Mouse (Mus musculus): ENCODE data around the gene Gm49322. TPM values are rescaled to one million over a fixed set of nuclear protein-coding genes. Genes with fewer than 3 reads are reported as not detected.
A peak's percentile ranks its signal among the peaks of the same experiment; 100 is the strongest.

Gm49322 gene
- total RNA-seq, 2 experiments from 2014 or later: 3.0 to 4.5 TPM

DNA sequence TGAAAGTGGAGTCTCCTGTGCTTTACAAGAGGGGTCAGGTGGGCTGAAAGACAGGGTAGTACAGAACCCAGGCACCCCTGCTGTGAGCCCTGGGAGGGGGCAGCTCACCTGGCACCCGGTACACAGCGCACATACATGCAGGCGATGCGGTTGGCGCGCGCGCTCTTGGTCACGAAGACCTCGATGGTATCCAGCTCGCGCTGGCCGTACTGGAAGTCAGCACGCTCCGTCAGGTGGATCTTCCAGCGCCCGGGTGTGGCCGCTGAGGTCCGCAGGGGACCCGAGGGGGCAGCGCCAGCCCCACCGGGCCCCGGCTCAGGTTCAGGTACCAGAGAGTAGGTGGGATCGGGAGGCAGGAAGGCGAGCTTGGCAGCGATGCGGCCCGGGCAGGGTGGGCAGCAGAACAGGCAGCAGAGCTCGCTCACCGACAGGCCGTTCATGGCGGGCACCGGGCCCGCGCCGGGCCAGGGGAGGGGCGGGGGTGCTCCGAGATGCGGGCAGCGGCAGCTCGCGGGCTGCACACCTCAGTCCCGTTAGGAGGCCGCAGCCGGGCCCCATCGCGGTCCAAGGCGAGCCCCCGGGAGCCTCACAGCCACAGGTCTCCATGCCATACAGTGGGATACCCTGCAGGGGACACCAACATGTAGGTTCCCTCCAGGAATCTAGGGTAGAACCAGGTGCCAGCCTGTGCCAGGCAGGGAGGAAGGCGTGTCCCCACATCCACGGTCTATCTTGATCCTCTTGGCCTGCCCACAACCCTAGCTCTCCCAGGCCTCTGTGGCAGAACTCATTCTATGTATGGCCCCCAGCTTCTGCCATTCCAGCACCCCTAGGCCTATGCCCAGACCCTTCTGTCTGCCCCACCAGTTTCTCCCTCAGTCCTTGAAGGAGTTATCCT, 19.2 kb upstream of the Gm49322 start:
- peak overlapping the region; percentile 31 for H3K4me3 ChIP-seq
- DNase-seq (ENCODE audit: low spot score in 2 of 2): no peak
- TF ChIP-seq CTCF (conservative IDR thresholded peaks at IDR 0.05): no peak
- peak overlapping the region; percentile 81 for H3K27ac ChIP-seq

DNA sequence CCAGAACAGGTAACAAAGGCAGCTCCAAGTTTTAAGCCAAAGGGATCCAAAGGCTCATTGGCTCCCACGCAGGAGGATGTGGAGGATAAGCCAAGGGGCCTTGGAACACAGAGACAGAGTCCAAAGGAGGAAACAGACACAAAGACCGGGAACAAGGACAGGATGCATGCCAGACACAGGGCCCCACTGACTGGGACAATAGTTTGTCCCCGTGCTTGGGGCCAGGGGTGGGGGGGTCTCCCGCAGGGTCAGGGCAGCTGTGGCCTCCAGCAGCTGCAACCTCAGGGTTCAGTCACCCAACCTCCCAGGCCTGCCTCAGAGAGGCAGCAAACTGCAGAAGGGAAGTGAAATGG, 18.5 kb upstream of the Gm49322 start:
- H3K4me3 ChIP-seq: peak overlapping the region; percentile 31; the same call in 1 of the 2 replicates
- no peak for TF ChIP-seq CTCF (conservative IDR thresholded peaks at IDR 0.05)
- DNase-seq (ENCODE audit: low spot score in 2 of 2): no peak
- peak overlapping the region; percentile 81 for H3K27ac ChIP-seq

DNA sequence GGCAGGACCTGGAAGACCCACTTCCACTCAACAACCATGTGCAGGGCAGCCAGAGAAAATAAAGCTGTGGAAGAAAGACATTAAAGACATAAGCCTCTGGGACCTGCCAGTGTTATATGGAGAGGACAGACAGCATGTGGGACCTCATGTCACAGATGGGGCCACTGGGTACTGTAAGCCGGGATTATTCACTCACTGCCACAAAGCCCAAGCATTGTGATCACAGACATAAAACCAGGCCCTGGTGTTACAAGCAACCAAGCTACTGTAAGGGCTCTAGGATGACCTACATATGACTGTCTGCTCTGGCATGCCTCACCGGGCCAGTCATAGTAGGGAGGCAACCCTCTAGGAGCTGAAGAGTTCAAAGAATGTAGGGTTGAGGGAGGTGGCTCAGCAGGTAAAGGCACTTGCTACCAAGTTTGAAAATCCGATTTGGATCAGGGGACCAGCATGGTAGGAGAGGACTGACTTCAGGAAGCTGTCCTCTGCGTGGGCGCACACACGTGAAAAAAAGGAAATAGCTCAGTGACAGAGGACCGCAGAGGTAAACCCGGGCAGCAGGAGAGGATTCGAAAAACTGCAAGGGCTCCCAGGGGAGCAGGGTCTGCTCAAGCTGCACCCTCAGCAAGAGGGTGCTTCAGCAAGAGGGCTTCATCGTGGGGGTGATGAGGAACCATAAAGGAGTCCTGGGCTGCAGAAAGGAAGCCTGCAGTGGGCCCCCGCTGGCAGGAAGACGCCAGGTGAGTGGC, 16.5 kb upstream of the Gm49322 start:
- Histone ChIP-seq H3K4me3 (peak overlapping the region; percentile 77), H3K27ac (peak overlapping the region; percentile 81)
- TF ChIP-seq CTCF (conservative IDR thresholded peaks at IDR 0.05): no peak
- no peak for DNase-seq (ENCODE audit: low spot score in 2 of 2)

DNA sequence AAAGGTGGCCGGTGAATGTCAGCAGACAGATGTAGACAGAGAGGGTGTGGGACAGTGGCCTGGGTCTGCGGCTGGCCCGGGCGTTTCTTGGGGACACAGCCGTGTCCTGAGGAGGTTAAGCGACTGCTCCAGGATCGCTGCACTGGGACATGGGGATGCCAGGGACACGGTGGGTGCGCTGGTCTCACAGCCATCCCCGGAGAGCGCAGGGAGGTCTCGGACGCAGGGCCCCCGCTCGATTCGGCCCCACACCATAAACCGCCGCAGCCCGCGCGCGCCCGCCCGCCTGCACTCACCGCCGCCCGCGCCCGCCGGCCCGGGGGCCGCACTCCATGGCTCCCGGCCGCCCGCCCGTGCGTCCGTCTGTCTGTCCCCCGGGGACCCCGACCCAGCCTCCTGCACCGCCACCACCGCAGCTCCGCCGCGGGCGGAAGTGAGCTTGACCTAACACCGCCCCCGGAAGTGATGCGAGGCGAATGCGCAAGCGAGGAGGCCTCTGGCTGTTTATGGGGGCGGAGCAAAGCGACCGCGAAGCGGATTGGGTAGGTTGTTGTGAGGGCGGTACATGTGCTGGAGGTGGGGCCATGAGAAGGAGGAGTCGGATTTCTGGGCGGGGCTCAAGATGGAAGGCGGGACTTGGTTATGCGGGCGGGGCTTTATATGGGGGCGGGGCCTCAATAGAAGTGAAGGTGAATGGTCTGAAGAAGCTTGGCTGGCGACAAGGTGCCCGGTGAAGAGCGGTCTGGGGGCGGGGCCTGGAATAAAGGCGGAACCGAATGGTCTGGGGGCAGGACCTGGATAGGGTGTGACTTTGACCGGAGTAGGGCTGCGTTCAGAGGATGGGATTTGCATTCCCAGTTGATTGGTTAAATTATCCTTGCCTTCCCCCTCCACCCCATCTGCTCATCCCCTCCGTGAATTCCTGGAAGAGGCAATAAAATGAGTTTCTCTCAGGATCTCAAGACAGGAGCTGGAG, 15.7 kb upstream of the Gm49322 start, which contains the start of gene Abhd17a:
TSS of gene Abhd17a (minus strand) at position 463 of the 976 bp plus-strand sequence.
- peak; percentile 95 for DNase-seq (ENCODE audit: low spot score in 2 of 2)
- peak within 1 kb of the TSS; percentile 81 for H3K27ac ChIP-seq
- H3K4me3 ChIP-seq: peak within 1 kb of the TSS; percentile 77
- no peak for TF ChIP-seq CTCF (conservative IDR thresholded peaks at IDR 0.05)

DNA sequence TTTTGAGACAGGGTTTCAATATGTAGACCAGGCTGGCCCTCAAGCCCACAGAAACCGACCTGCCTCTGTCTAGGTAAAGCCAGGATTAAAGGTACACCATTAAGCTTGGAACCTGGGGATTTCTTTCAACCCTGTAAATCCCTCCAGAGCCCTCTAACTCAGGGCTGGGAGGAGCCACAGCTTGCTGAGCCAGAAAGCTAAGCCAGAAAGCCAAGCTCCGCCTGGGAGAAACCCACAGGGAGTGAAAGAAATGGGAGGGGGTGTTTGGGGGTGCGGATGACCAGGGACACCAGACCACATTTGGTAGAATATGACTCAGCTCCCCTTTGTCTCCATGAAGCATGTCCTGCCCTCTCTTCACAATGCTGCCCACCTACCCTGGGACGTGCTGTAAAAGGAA, 9.5 kb upstream of the Gm49322 start:
- no peak for DNase-seq (ENCODE audit: low spot score in 2 of 2)
- Histone ChIP-seq H3K4me3 (no peak overlapping the region), H3K27ac (no peak overlapping the region)
- no peak for TF ChIP-seq CTCF (conservative IDR thresholded peaks at IDR 0.05)

DNA sequence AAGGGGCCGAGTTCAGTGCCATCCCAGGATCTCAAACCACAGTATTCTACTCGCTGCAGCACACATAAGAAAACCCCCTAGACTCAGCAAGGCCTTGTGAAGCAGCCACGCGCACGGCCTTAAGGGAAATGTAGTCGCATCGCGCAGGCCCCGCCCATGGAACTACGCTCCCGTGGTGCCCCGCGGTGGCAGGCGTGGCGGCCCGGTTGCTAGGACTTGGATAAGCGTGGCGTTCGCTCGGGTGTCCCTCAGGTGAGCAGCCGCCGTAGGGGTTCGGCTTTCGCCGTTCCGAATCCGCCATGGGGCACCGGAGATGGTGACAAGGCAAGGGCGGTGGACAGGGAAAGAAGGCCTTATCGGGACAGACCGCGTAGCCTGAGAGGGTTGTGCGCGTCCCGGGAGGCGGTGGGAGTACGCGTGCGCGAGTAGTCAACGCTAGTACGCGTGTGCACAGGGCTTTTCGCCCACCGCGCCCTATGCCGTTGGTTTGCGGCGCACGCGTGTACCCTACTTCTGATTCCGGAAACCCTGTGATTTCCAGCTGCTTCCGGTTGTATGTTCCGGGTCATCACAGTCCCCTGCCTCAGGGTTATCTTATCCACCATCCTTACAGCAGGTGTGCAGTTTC, 3.0 kb upstream of the Gm49322 start, which contains the start of the genes Scamp4 and Adat3:
TSS of gene Scamp4 (plus strand) at position 175 of the 628 bp plus-strand sequence.
TSS of gene Adat3 (plus strand) at position 183 of the 628 bp plus-strand sequence.
- Histone ChIP-seq H3K4me3 (peak within 1 kb of the TSS; percentile 84), H3K27ac (peak within 1 kb of the TSS; percentile 93)
- TF ChIP-seq CTCF (conservative IDR thresholded peaks at IDR 0.05): no peak
- peak; percentile 92 to 95 for DNase-seq (ENCODE audit: low spot score in 2 of 2)

- TF ChIP-seq CTCF (conservative IDR thresholded peaks at IDR 0.05): no peak
- no peak for DNase-seq (ENCODE audit: low spot score in 2 of 2)
- Histone ChIP-seq H3K4me3 (peak overlapping the region; percentile 84), H3K27ac (peak overlapping the region; percentile 93)
These were observed 2.5 kb upstream of the Gm49322 start for GRCm38 (mm10) chr10:80603364-80603763.

DNA sequence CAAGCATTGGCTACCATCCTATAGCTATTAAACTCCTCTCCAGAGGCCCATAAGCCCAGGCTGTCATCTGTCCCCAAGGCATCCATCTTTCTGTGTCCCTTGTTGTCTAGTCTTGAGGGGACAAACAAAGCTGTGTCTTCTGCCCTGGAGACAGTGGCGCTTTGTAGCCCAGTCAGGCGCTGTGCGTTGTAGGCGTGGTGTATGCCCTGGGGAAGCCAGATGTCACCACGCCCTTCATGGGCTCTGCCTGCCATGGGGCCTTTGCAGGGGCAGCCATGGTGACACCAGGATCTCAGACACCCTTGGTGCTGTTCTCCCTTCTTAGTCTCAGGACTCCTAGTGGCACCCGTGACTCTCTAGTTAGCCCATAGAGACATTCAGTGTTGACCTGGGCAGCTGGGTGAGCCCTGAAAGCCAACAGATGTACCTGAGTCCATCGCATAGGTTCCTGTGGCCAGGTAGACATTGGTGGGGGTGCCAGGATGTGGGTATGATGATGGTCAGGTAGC, 1.8 kb upstream of the Gm49322 start:
- H3K4me3 ChIP-seq: peak overlapping the region; percentile 84

DNA sequence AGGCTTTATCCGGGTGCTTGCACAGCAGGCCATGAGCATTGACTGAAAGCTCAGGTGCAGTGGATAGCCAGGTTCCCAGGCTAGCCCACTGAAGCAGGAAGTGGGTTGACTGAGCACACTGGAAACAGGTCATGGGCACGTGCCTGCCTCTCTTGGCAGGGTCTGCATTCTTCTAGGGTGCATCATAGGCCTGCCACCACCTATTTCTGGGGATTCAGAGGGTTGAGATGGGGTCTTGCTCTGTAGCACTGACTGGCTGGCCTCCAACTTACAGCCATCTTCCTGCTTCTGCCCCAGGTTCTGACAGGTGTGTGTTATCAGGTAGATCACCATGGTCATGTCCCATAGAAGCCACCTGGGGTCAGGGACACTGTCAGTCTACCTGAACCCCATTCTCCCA, 833 bp upstream of the Gm49322 start:
- DNase-seq (ENCODE audit: low spot score in 2 of 2): no peak
- Histone ChIP-seq H3K27ac (no peak overlapping the region), H3K4me3 (no peak overlapping the region)
- no peak for TF ChIP-seq CTCF (conservative IDR thresholded peaks at IDR 0.05)

More for the DNA sequence above, 1.8 kb upstream of the Gm49322 start:
- peak in 1 of 2 experiments; percentile 39 for DNase-seq (ENCODE audit: low spot score in 2 of 2)
- H3K27ac ChIP-seq: peak overlapping the region; percentile 93
- TF ChIP-seq CTCF (conservative IDR thresholded peaks at IDR 0.05): no peak

GRCm38 (mm10) chr10:80606306-80606705, 485 bp downstream of the Gm49322 start:
- no peak for DNase-seq (ENCODE audit: low spot score in 2 of 2)
- Histone ChIP-seq H3K27ac (no peak overlapping the region), H3K4me3 (no peak overlapping the region)
- no peak for TF ChIP-seq CTCF (conservative IDR thresholded peaks at IDR 0.05)

DNA sequence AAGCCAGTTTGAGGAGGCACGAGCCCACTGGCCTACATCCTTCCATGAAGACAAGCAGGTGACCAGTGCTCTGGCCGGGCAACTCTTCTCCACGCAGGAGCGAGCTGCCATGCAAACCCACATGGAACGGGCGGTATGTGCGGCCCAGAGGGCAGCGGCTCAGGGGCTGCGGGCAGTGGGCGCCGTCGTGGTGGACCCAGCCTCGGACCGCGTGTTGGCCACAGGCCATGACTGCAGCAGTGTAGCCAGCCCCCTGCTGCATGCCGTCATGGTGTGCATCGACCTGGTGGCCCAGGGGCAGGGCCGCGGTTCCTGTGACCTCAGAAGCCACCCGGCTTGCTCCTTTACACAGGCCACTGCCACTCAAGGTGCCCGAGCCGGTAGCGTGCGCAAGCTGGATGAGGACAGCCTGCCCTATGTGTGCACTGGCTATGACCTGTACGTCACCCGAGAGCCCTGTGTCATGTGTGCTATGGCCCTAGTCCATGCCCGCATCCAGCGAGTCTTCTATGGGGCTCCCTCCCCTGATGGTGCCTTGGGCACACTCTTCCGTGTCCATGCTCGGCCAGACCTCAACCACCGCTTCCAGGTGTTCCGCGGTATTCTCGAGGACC, 1.0 kb downstream of the Gm49322 start:
- no peak for DNase-seq (ENCODE audit: low spot score in 2 of 2)
- no peak for TF ChIP-seq CTCF (conservative IDR thresholded peaks at IDR 0.05)
- no peak overlapping the region for H3K27ac ChIP-seq
- H3K4me3 ChIP-seq: no peak overlapping the region

Measured in layer of hippocampus, adult 2 months (tissue).